Mouse (Mus musculus): Measurements from ENCODE around the gene Papolb.

DNA sequence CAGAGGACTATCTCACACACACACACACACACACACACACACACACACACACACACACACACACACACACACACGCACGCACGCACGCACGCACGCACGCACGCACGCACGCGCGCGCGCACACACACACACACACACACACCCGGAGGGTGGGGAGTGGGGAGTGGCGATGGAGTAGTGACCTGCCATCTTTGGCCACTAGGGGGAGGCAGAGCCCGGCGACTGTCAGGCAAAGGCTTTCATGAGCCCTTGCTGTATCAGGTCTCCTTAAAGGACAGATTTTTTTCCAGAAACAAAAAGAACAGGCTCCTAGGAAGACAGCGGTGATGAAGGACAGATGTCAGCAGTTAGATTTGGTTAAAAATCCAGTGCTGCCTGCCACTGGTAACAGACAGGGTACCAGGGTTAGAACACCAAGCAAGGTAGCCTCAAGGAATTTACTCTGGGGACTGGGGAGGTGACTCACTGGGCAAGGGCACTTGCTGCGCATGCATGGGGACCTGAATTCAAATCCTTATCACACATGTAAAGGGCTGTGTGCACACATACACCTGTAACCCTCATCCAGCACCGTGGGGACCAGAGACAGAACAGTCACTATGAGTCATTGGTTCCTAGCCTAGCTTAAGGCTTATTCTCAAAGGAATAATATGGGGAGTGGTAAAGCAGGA is 27.7 kb upstream of the Papolb start:
- peak; percentile 88 for TF ChIP-seq CTCF (IDR thresholded peaks at IDR 0.05; ENCODE audit: extremely low read depth, insufficient read depth, low read length)
- TF ChIP-seq POLR2A (IDR thresholded peaks at IDR 0.05; ENCODE audit: extremely low read depth, insufficient read depth, low read length), result no peak

Data from cortical plate, adult 2 months (tissue).